9 mouse cellular contexts compared by ENCODE assay signal in the genomic region with DNA sequence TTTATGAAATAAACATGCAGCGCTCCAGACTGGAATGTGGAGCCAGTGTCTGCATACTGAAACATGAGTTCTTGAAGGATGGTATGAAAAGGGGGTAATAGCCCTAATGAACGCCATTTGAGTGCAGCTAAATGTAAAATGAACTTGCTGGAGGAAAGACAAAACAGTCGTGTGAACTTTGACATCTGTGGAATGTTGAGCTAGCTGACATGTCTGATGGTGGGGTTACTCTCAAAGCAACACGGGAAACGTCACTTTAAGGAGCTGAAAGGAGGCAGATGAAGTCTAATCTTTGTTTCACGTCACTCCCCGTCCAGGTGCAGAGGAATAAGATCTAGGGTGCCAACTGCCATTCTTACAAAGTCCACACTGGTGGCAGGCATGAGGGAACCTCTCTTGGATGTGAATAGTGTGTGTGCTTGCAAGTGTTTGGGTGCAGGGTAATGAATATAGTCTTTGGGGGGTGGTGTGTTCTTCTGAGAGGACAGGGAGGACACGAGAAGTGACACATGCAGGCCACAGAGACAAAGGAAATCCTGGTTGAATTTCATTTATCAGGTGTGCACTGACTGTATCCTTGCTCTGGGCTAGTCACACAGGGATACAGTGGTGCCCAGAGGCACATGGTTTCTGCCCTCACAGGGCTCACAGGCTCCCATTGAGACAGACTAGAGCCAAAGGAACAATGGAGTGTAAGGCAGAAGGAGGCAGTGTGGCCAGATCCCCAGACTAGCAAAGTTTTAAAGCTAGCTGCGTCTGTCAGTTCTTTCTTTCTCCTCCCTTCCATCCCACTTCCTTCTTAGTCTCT.
DNase-seq lines count a peak whose midpoint lies in the region; ATAC-seq lines count a peak whose summit lies in the region.
"Had no signal": no experiment of that assay in that cellular context is flagged by ENCODE, and none has a peak within 500 bp of the region (broad histone marks: within the 10 kb centered on the region; RNA-seq: fewer than 3 reads in every experiment).

No protein-coding gene starts in this region.

- WGBS in forebrain, embryonic 15.5 days, result 10% methylated on average over 9 of the region's 9 CpGs
- WGBS in limb, embryonic 12.5 days, result 29% methylated on average over 9 of the region's 9 CpGs
- whole genome bisulfite sequencing in intestine, embryonic 16.5 days, result 38% methylated on average over 9 of the region's 9 CpGs

- H3K9me3 ChIP-seq in forebrain, embryonic 15.5 days, result no peaks in the 10 kb centered on the region
- no peaks in the 10 kb centered on the region for H3K9me3 ChIP-seq in limb, embryonic 12.5 days
- no peaks in the 10 kb centered on the region for H3K9me3 ChIP-seq in intestine, embryonic 16.5 days (ENCODE audit: control insufficient read depth, low read length)
- H3K9me3 ChIP-seq: liver, embryonic 13.5 days had no signal

- no peak for ATAC-seq in forebrain, embryonic 15.5 days (replicated peaks)
- no peak for ATAC-seq in limb, embryonic 12.5 days (ENCODE audit: insufficient number of reproducible peaks, insufficient read depth, low FRiP score, low TSS enrichment, low read depth)
- no peak for ATAC-seq in intestine, embryonic 16.5 days

- no peaks in the 10 kb centered on the region for H3K36me3 ChIP-seq in forebrain, embryonic 15.5 days
- H3K36me3 ChIP-seq in limb, embryonic 12.5 days, result no peaks in the 10 kb centered on the region
- no peaks in the 10 kb centered on the region for H3K36me3 ChIP-seq in intestine, embryonic 16.5 days (ENCODE audit: control insufficient read depth, insufficient read depth, low read length)
- H3K36me3 ChIP-seq: liver, embryonic 13.5 days had no signal

- no peak overlapping the region for H3K4me3 ChIP-seq in forebrain, embryonic 15.5 days
- no peak overlapping the region for H3K4me3 ChIP-seq in limb, embryonic 12.5 days (replicated peaks)
- no peak overlapping the region for H3K4me3 ChIP-seq in intestine, embryonic 16.5 days (ENCODE audit: low read length)
- H3K4me3 ChIP-seq: liver, embryonic 13.5 days had no signal

- peaks cover 54% of the 10 kb centered on the region for H3K4me1 ChIP-seq in forebrain, embryonic 15.5 days
- H3K4me1 ChIP-seq in limb, embryonic 12.5 days (replicated peaks), result peaks cover 31% of the 10 kb centered on the region
- 0 out of 2 replicates have a peak, but pooled peaks cover 6% of the 10 kb centered on the region for H3K4me1 ChIP-seq in intestine, embryonic 16.5 days (ENCODE audit: control insufficient read depth, insufficient read depth, low read length)
- H3K4me1 ChIP-seq: liver, embryonic 13.5 days had no signal

- H3K4me2 ChIP-seq in forebrain, embryonic 15.5 days (replicated peaks), result no peak overlapping the region
- no peak overlapping the region for H3K4me2 ChIP-seq in limb, embryonic 12.5 days
- no peak overlapping the region for H3K4me2 ChIP-seq in intestine, embryonic 16.5 days (ENCODE audit: low read depth, low read length)
- H3K4me2 ChIP-seq: liver, embryonic 13.5 days had no signal

- H3K27ac ChIP-seq in forebrain, embryonic 15.5 days (replicated peaks), result 0 out of 2 replicates have a peak overlapping the region, but pooled peaks have one; percentile 8
- H3K27ac ChIP-seq in limb, embryonic 12.5 days, result peak overlapping the region; percentile 47
- H3K27ac ChIP-seq in intestine, embryonic 16.5 days (ENCODE audit: low read length), result no peak overlapping the region
- H3K27ac ChIP-seq: liver, embryonic 13.5 days had no signal

- 0 out of 2 replicates have a peak, but pooled peaks cover 5% of the 10 kb centered on the region for H3K27me3 ChIP-seq in forebrain, embryonic 15.5 days
- no peaks in the 10 kb centered on the region for H3K27me3 ChIP-seq in limb, embryonic 12.5 days
- H3K27me3 ChIP-seq in intestine, embryonic 16.5 days (replicated peaks; ENCODE audit: control insufficient read depth, insufficient read depth, low read length), result no peaks in the 10 kb centered on the region
- H3K27me3 ChIP-seq: liver, embryonic 13.5 days had no signal

- peak; percentile 86 for DNase-seq in heart, adult 11 months
- DNase-seq in heart, adult 8-10 months (ENCODE audit: low spot score), result no peak
- DNase-seq in Muller cell, postnatal 12 days (ENCODE audit: inconsistent ontology term), result peak; percentile 59
- DNase-seq in right cerebral cortex, adult 2 months (ENCODE audit: low spot score in 2 of 2), result no peak
- DNase-seq in right cerebral cortex, postnatal 4 days, result no peak
- DNase-seq: liver, embryonic 13.5 days had no signal

- H3K9ac ChIP-seq in forebrain, embryonic 15.5 days (replicated peaks), result no peak overlapping the region
- H3K9ac ChIP-seq in limb, embryonic 12.5 days (replicated peaks), result no peak overlapping the region
- H3K9ac ChIP-seq in intestine, embryonic 16.5 days (ENCODE audit: low read depth, low read length), result no peak overlapping the region
- H3K9ac ChIP-seq: liver, embryonic 13.5 days had no signal

Comparison
In these comparisons a context has a peak if more than half of its experiments do, and no peak if none do; other contexts are left out.
1. DNase-seq: peak in heart, adult 11 months (single experiment) and Muller cell, postnatal 12 days (single experiment); none in heart, adult 8-10 months (single experiment), right cerebral cortex, adult 2 months (0 of 2) and right cerebral cortex, postnatal 4 days (single experiment).